Mouse (Mus musculus) G1E (cell line): ENCODE results near the gene Cnot4. TPM values are rescaled to one million over a fixed set of nuclear protein-coding genes. Genes with fewer than 3 reads are reported as not detected.

Experiments
- ATAC-seq: 2 replicates; pipeline ENCODE4 v1.8.0; 2016; ENCODE audit warnings: mild to moderate bottlenecking; ENCODE audit not compliant: insufficient number of reproducible peaks, poor library complexity, low FRiP score, severe bottlenecking; ENCODE audit errors: extremely low read depth
- DNase-seq: peaks from one replicate; pipeline ENCODE4 v3.0.0; 2012; ENCODE audit warnings: low spot score
- H3K27me3 ChIP-seq: 2 replicates; pipeline ENCODE4 v1.6.1; 2012; ENCODE audit warnings: mild to moderate bottlenecking, low read length, inconsistent platforms; ENCODE audit not compliant: insufficient read depth
- H3K36me3 ChIP-seq: replicated peaks from 2 replicates; pipeline ENCODE3; 2012; ENCODE audit warnings: mild to moderate bottlenecking, inconsistent platforms
- H3K4me1 ChIP-seq: 2 replicates; pipeline ENCODE4 v1.6.1; 2012; ENCODE audit warnings: low read depth, low read length, inconsistent platforms, mixed read lengths; ENCODE audit not compliant: insufficient read depth
- H3K4me3 ChIP-seq: 2 replicates; pipeline ENCODE4 v1.5.1; 2012; ENCODE audit warnings: low read depth, mild to moderate bottlenecking, inconsistent platforms, low read length, moderate library complexity, mixed read lengths
- H3K9me3 ChIP-seq: replicated peaks from 2 replicates; pipeline ENCODE4 v1.6.1; 2012; ENCODE audit warnings: inconsistent platforms
- CTCF ChIP-seq: IDR thresholded peaks from 2 replicates; pipeline ENCODE4 v1.5.1; 2012; ENCODE audit warnings: low read depth, low read length, inconsistent platforms, mixed read lengths
- GATA1 ChIP-seq: IDR thresholded peaks from 2 replicates; pipeline ENCODE4 v1.6.1; 2012; ENCODE audit warnings: borderline replicate concordance, low read length, inconsistent platforms, mixed read lengths
- GATA2 ChIP-seq: IDR thresholded peaks from 2 replicates; pipeline ENCODE4 v1.6.1; 2012; ENCODE audit warnings: low read depth, low read length, inconsistent platforms, borderline replicate concordance
- POLR2AphosphoS5 ChIP-seq: IDR thresholded peaks from 2 replicates; pipeline ENCODE4 v1.6.1; 2012; ENCODE audit warnings: low read depth, low read length, inconsistent platforms; ENCODE audit not compliant: insufficient replicate concordance
- TAL1 ChIP-seq: conservative IDR thresholded peaks from 2 replicates; pipeline ENCODE4 v1.6.1; 2012; ENCODE audit warnings: low read depth, low read length, inconsistent platforms, mixed read lengths
- polyA plus RNA-seq: library from polyadenylated mRNA; stranded (reverse); fragments of >175 nt; gene quantifications from 2 replicates; pipeline ENCODE4 v1.2.3, GENCODE M21; 2012
- total RNA-seq, 2 experiments: library from RNA; stranded (forward) in 1 of 2; stranded (reverse) in 1 of 2; fragments of 200-1000 nt in 1 of 2; fragments of >200 nt in 1 of 2; fragmentation: Nextera tagmentation in 1 of 2; gene quantifications; 2 replicates each; pipeline ENCODE4 v1.2.3; 2014 to 2017

The Cnot4 gene
- total and polyA plus RNA-seq, 3 experiments: 7.5 to 92.4 (median 28.7) TPM

DNA sequence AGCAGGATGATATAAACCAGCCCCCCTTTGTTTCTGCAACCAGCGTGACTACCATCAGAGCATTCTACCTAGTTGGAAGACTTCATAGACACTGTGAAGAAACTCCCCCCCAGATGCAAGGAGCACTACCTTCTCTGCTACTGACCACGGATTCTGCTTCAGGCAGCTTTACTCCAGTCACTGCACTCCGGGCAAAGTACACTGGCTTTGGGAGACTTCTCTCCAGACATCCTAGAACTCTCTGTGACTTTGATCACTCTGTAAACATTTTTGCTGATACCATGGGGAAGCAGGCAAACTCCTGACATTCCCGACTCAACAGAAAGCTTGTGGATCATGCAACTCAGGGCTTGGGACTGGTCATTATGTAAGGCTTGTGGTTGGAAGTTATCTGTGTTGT is 35.7 kb upstream of the Cnot4 start:
- ATAC-seq: no peak

DNA sequence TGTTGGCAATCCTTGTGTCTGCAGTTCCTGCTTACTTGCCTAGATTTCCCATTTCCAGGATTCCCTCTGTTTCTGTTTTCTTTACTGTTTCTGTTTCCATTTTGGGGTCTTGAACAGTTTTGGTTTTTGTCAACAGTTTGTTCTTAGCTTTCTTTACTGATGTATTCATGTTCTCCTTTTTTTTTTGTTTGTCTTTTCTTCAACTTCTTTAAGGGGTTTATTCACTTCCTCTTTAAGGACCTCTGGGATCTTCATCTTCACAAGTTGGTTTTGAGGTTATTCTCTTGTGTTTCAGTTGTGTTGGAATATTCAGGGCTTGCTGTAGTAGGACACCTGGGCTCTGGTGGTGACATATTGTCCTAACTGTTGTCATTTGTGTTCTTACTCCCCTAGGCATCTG is 21.0 kb upstream of the Cnot4 start:
- Histone ChIP-seq H3K4me1 (0 out of 2 replicates have a peak, but pooled peaks cover 2% of the 10 kb centered on the region), H3K36me3 (no peaks in the 10 kb centered on the region), H3K27me3 (peaks cover 4% of the 10 kb centered on the region; the same call in 1 of the 2 replicates), H3K4me3 (no peak overlapping the region), H3K9me3 (no peaks in the 10 kb centered on the region)
- ATAC-seq (no peak), DNase-seq (no peak)
- TF ChIP-seq GATA1 (no peak), TAL1 (no peak), POLR2AphosphoS5 (no peak), GATA2 (no peak), CTCF (no peak)

More for the DNA sequence above, 35.7 kb upstream of the Cnot4 start:
- Histone ChIP-seq H3K27me3 (peaks cover 42% of the 10 kb centered on the region), H3K36me3 (no peaks in the 10 kb centered on the region), H3K4me1 (no peaks in the 10 kb centered on the region), H3K9me3 (no peaks in the 10 kb centered on the region), H3K4me3 (no peak overlapping the region)
- TF ChIP-seq TAL1 (no peak), CTCF (no peak), POLR2AphosphoS5 (no peak), GATA1 (no peak), GATA2 (no peak)
- DNase-seq: no peak

GRCm38 (mm10) chr6:35147726-35148422 is 14.3 kb upstream of the Cnot4 start:
- ATAC-seq: no peak
- DNase-seq: no peak
- Histone ChIP-seq H3K9me3 (peaks cover 15% of the 10 kb centered on the region), H3K4me1 (peaks cover 4% of the 10 kb centered on the region; the same call in 1 of the 2 replicates), H3K4me3 (no peak overlapping the region), H3K27me3 (no peaks in the 10 kb centered on the region), H3K36me3 (no peaks in the 10 kb centered on the region)
- TF ChIP-seq TAL1 (no peak), GATA2 (no peak), POLR2AphosphoS5 (no peak), CTCF (no peak), GATA1 (no peak)

GRCm38 (mm10) chr6:35145569-35145968 is 12.0 kb upstream of the Cnot4 start:
- H3K4me3 ChIP-seq: no peak overlapping the region
- peaks cover 4% of the 10 kb centered on the region; the same call in 1 of the 2 replicates for H3K4me1 ChIP-seq
- no peaks in the 10 kb centered on the region for H3K36me3 ChIP-seq
- H3K27me3 ChIP-seq: no peaks in the 10 kb centered on the region
- H3K9me3 ChIP-seq: peaks cover 15% of the 10 kb centered on the region
- ATAC-seq (no peak), DNase-seq (no peak)
- no peak for TF ChIP-seq GATA1
- no peak for TF ChIP-seq POLR2AphosphoS5
- TF ChIP-seq GATA2: no peak
- TF ChIP-seq TAL1: no peak
- TF ChIP-seq CTCF: no peak

DNA sequence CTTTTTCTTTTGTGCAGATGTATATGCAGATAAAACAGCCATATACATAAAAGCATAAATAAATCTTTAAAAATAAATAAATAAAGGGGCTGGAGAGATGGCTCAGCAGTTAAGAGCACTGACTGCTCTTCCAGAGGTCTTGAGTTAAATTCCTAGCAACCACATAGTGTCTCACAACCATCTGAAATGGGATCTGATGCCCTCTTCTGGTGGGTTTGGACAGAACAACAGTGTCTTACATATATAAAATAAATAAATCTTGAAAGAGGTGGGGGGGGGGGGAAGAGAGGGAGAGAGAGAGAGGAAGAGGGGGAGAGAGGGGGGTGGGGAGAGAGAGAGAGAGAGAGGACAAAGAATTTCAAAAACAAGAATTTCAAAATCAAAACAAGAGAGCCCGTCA is 6.8 kb upstream of the Cnot4 start:
- peaks cover 4% of the 10 kb centered on the region; the same call in 1 of the 2 replicates for H3K4me1 ChIP-seq
- TF ChIP-seq TAL1 (no peak), GATA1 (no peak), POLR2AphosphoS5 (no peak), CTCF (no peak), GATA2 (no peak)
- H3K36me3 ChIP-seq: no peaks in the 10 kb centered on the region
- H3K27me3 ChIP-seq: no peaks in the 10 kb centered on the region
- DNase-seq (no peak), ATAC-seq (no peak)
- peaks cover 7% of the 10 kb centered on the region for H3K9me3 ChIP-seq
- H3K4me3 ChIP-seq: no peak overlapping the region

- ATAC-seq: no peak
- DNase-seq: no peak
- Histone ChIP-seq H3K27me3 (no peaks in the 10 kb centered on the region), H3K9me3 (no peaks in the 10 kb centered on the region), H3K4me3 (peak overlapping the region; percentile 82), H3K4me1 (peaks cover 25% of the 10 kb centered on the region), H3K36me3 (no peaks in the 10 kb centered on the region)
- no peak for TF ChIP-seq TAL1
- no peak for TF ChIP-seq GATA2
- TF ChIP-seq POLR2AphosphoS5: no peak
- TF ChIP-seq CTCF: no peak
- no peak for TF ChIP-seq GATA1
Observed at GRCm38 (mm10) chr6:35134844-35135243, 1.3 kb upstream of the Cnot4 start.
